Mouse (Mus musculus): ENCODE data around the gene Ppara. TPM values are rescaled to one million over a fixed set of nuclear protein-coding genes. Genes with fewer than 3 reads are reported as not detected.

Ppara gene
- polyA plus RNA-seq, 1 experiment from 2014 or later: 1.5 TPM

- H3K27me3 ChIP-seq (replicated peaks): 0 out of 2 replicates have a peak, but pooled peaks cover 4% of the 10 kb centered on the region
- ATAC-seq (ENCODE audit: low FRiP score): no peak
- H3K4me3 ChIP-seq (replicated peaks): no peak overlapping the region
- no peak overlapping the region for H3K27ac ChIP-seq (replicated peaks)
- H3K9me3 ChIP-seq (replicated peaks): no peaks in the 10 kb centered on the region
- H3K9ac ChIP-seq (replicated peaks): no peak overlapping the region
- 89% methylated on average over 3 of the region's 3 CpGs for WGBS
- peaks cover 7% of the 10 kb centered on the region for H3K4me1 ChIP-seq
- H3K36me3 ChIP-seq: no peaks in the 10 kb centered on the region
- no peak overlapping the region for H3K4me2 ChIP-seq
Observed at GRCm38 (mm10) chr15:85715059-85715458, 19.7 kb upstream of the Ppara start.

GRCm38 (mm10) chr15:85716045-85716444 is 18.7 kb upstream of the Ppara start:
- ATAC-seq (ENCODE audit: low FRiP score): 0 out of 2 replicates have a peak, but pooled peaks have one; percentile 36
- no peak overlapping the region for H3K9ac ChIP-seq (replicated peaks)
- 7% methylated on average over 7 of the region's 7 CpGs for WGBS

DNA sequence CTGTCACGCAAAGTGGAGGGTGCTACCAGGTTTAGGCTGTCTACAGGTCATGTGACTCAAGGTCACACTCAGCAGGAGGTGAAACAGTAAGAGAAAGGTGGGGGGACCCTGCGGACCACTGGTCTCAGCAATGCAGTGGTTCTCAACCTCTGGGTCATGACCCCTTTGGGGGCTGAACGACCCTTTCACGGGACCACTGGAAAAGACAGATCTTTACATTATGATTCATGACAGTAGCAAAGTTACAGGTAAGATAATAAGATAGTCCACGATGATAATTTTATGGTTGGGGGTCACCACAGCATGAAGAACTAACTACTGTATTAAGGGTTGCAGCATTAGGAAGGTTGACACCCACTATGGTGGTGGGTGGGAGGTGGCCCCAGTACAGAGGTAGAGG is 18.2 kb upstream of the Ppara start:
- Histone ChIP-seq H3K36me3 (no peaks in the 10 kb centered on the region), H3K27ac (replicated peaks) (no peak overlapping the region), H3K9me3 (replicated peaks) (no peaks in the 10 kb centered on the region), H3K27me3 (replicated peaks) (0 out of 2 replicates have a peak, but pooled peaks cover 10% of the 10 kb centered on the region), H3K4me1 (no peaks in the 10 kb centered on the region), H3K9ac (replicated peaks) (no peak overlapping the region), H3K4me3 (replicated peaks) (no peak overlapping the region), H3K4me2 (no peak overlapping the region)
- 80% methylated on average over 5 of the region's 5 CpGs for WGBS
- ATAC-seq (ENCODE audit: low FRiP score): no peak

More at GRCm38 (mm10) chr15:85716045-85716444, 18.7 kb upstream of the Ppara start:
- Histone ChIP-seq H3K27ac (replicated peaks) (no peak overlapping the region), H3K4me3 (replicated peaks) (no peak overlapping the region), H3K27me3 (replicated peaks) (0 out of 2 replicates have a peak, but pooled peaks cover 9% of the 10 kb centered on the region), H3K9me3 (replicated peaks) (no peaks in the 10 kb centered on the region), H3K4me2 (no peak overlapping the region), H3K36me3 (no peaks in the 10 kb centered on the region), H3K4me1 (no peaks in the 10 kb centered on the region)

GRCm38 (mm10) chr15:85717008-85717407 is 17.8 kb upstream of the Ppara start:
- no peak overlapping the region for H3K4me3 ChIP-seq (replicated peaks)
- ATAC-seq (ENCODE audit: low FRiP score): no peak
- no peak overlapping the region for H3K27ac ChIP-seq (replicated peaks)
- no peaks in the 10 kb centered on the region for H3K36me3 ChIP-seq
- no peak overlapping the region for H3K9ac ChIP-seq (replicated peaks)
- no peaks in the 10 kb centered on the region for H3K9me3 ChIP-seq (replicated peaks)
- H3K27me3 ChIP-seq (replicated peaks): 0 out of 2 replicates have a peak, but pooled peaks cover 10% of the 10 kb centered on the region
- WGBS: 75% methylated on average over 4 of the region's 4 CpGs
- H3K4me2 ChIP-seq: no peak overlapping the region
- H3K4me1 ChIP-seq: no peaks in the 10 kb centered on the region

- no peak overlapping the region for H3K9ac ChIP-seq (replicated peaks)
- no peaks in the 10 kb centered on the region for H3K9me3 ChIP-seq (replicated peaks)
- H3K4me1 ChIP-seq: no peaks in the 10 kb centered on the region
- 0 out of 2 replicates have a peak, but pooled peaks cover 10% of the 10 kb centered on the region for H3K27me3 ChIP-seq (replicated peaks)
- no peak for ATAC-seq (ENCODE audit: low FRiP score)
- WGBS: 86% methylated on average over 2 of the region's 2 CpGs
- H3K27ac ChIP-seq (replicated peaks): no peak overlapping the region
- no peaks in the 10 kb centered on the region for H3K36me3 ChIP-seq
- H3K4me2 ChIP-seq: no peak overlapping the region
- H3K4me3 ChIP-seq (replicated peaks): no peak overlapping the region
Observed at GRCm38 (mm10) chr15:85717800-85718199, 17.0 kb upstream of the Ppara start.

DNA sequence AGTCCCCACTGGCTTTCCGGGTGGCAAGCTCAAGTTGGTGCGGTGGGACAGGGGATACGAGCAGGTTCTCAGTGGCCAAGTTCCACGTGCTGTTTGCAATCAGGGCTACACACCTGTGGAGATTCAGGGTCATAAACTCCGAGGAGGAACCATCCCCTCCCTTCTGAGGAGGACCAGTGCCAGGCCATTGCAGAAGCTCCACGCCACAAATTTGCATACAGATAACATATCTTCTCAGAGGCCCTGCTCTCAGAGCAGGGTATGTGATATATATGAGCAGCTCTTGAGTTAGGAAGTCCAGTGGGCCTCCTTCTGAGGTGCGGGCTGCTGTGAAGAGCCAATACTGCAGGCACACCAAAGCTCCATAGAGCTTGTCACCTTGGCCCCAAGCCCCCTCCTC is 15.8 kb upstream of the Ppara start:
- peaks cover 3% of the 10 kb centered on the region; the same call in 1 of the 2 replicates for H3K4me1 ChIP-seq
- WGBS: 79% methylated on average over 7 of the region's 7 CpGs
- no peak for ATAC-seq (ENCODE audit: low FRiP score)

DNA sequence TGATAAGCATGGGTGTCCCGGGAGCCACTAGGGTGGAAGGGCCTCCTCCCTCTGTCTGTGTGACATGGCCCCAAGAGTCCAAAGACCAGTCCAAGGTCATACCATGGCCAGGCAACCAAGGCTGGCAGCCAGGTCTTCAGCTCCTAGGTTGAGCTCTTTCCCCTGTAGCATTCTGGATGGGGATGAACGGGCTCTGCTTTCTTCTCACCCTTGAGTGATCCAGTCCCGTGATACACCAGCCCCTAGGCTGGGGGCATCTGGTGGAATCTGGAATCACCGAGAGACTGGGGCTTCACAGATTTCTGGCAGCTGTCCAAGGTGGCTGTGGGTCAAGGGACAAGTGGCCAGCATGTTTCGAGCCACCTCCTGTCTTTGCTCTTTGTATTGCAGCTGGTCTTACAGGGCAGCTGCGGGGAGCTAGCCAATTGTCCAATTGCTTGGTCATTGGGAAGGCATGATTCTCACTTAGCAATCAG is 14.4 kb upstream of the Ppara start:
- Histone ChIP-seq H3K27me3 (replicated peaks) (0 out of 2 replicates have a peak, but pooled peaks cover 10% of the 10 kb centered on the region), H3K9me3 (replicated peaks) (no peaks in the 10 kb centered on the region), H3K4me3 (replicated peaks) (no peak overlapping the region), H3K9ac (replicated peaks) (no peak overlapping the region), H3K4me1 (peaks cover 3% of the 10 kb centered on the region; the same call in 1 of the 2 replicates), H3K4me2 (no peak overlapping the region), H3K36me3 (no peaks in the 10 kb centered on the region), H3K27ac (replicated peaks) (no peak overlapping the region)
- 72% methylated on average over 6 of the region's 6 CpGs for WGBS
- ATAC-seq (ENCODE audit: low FRiP score): no peak

More for the DNA sequence above, 15.8 kb upstream of the Ppara start:
- Histone ChIP-seq H3K9me3 (replicated peaks) (no peaks in the 10 kb centered on the region), H3K27me3 (replicated peaks) (0 out of 2 replicates have a peak, but pooled peaks cover 10% of the 10 kb centered on the region), H3K9ac (replicated peaks) (no peak overlapping the region), H3K36me3 (no peaks in the 10 kb centered on the region), H3K4me2 (no peak overlapping the region), H3K4me3 (replicated peaks) (no peak overlapping the region), H3K27ac (replicated peaks) (no peak overlapping the region)

DNA sequence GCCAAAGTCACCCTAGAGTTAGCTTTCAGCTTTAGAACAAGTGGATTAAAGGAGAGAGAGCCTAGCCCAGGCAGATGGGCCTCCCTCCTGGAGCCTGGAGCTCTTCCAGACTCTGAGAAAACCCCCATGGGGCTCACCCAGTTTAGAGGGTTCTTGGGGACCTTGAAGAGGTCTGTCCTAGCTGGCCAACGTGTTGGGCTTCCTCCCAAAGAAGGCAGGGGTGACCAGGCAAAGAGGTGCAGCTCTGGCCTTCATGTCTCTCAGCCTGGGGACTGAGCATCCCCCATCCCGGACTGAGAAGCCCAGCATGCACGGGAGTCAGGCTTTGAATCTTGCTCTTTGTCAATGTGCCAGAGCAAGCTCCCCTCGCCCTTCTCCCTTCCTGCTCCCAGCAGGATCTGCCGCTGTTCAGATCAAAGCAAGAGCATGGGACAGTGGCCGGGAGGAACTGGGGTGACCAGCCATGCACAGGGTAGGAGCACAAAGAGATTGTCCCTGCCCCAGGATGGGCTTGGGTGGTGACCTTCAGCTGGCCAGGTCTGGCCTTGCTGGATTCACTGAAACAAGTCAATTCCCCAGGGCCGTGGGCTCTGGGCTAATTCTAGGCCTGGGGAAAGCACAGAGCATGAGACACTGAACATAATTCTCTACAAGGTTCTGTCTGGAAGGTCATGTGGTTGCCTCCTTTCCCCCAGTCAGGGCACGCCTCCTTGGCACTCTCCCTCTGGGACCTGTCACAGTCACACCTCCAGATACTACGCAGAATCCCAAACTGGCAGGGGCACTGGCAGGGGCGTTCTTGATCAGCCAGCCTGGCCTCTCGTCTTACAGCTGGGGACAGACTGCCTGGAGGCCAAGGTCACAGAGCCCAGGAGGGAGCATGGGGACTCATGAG is 10.3 kb upstream of the Ppara start:
- 0 out of 2 replicates have a peak, but pooled peaks cover 7% of the 10 kb centered on the region for H3K27me3 ChIP-seq (replicated peaks)
- H3K9ac ChIP-seq (replicated peaks): no peak overlapping the region
- no peak for ATAC-seq (ENCODE audit: low FRiP score)
- WGBS: 50% methylated on average over 11 of the region's 11 CpGs
- H3K9me3 ChIP-seq (replicated peaks): no peaks in the 10 kb centered on the region
- peaks cover 3% of the 10 kb centered on the region; the same call in 1 of the 2 replicates for H3K4me1 ChIP-seq
- no peak overlapping the region for H3K4me3 ChIP-seq (replicated peaks)
- no peak overlapping the region for H3K27ac ChIP-seq (replicated peaks)
- no peak overlapping the region for H3K4me2 ChIP-seq
- no peaks in the 10 kb centered on the region for H3K36me3 ChIP-seq

DNA sequence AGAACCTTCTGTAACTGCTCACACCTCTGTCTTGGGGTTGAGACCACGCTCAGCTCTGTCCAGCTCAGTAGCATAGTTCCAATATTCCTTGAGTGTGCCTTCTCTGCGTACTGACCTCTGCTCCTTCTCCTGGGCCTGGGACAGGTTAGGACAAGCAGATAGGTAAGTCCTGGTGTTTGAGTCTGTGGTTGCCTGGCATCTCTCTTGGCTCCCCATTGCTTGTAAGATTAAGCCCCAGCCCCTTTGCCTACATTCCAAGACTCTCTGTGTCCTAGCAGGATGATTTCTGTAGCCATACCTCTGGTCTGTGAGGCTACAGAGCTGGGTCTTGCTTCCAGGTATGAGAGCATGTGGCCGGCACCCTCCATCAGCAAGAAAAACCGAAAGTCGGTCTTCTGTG is 6.6 kb upstream of the Ppara start:
- no peak overlapping the region for H3K27ac ChIP-seq (replicated peaks)
- 94% methylated on average over 5 of the region's 5 CpGs for WGBS
- no peak for ATAC-seq (ENCODE audit: low FRiP score)

DNA sequence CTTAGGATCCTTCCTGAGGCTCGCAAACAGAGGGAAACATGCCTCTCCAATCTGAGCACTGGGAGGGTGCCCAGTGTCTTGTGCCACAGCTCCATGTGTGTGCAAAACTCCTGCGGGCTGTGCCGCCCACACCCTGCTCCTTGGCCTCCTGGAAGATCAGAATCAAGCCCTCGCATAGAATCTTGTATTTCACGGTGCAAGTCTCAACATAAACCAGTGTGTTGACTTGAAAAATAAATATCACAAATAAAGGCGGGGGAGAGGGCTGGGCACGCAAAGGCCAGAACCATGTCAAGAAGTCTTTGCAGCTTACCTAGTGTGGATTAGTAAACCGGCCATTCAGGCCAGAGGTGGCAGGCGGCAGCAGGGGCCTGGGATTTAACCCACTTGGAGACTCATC is 5.5 kb upstream of the Ppara start:
- no peak for ATAC-seq (ENCODE audit: low FRiP score)
- no peaks in the 10 kb centered on the region for H3K9me3 ChIP-seq (replicated peaks)
- no peaks in the 10 kb centered on the region for H3K36me3 ChIP-seq
- H3K4me1 ChIP-seq: no peaks in the 10 kb centered on the region; the same call in 1 of the 2 replicates
- H3K27me3 ChIP-seq (replicated peaks): peaks cover 29% of the 10 kb centered on the region
- no peak overlapping the region for H3K4me2 ChIP-seq
- no peak overlapping the region for H3K4me3 ChIP-seq (replicated peaks)
- 89% methylated on average over 9 of the region's 9 CpGs for WGBS
- H3K9ac ChIP-seq (replicated peaks): no peak overlapping the region
- no peak overlapping the region for H3K27ac ChIP-seq (replicated peaks)

More for the DNA sequence above, 6.6 kb upstream of the Ppara start:
- no peak overlapping the region for H3K4me3 ChIP-seq (replicated peaks)
- peaks cover 18% of the 10 kb centered on the region for H3K27me3 ChIP-seq (replicated peaks)
- peaks cover 3% of the 10 kb centered on the region; the same call in 1 of the 2 replicates for H3K4me1 ChIP-seq
- no peak overlapping the region for H3K9ac ChIP-seq (replicated peaks)
- no peak overlapping the region for H3K4me2 ChIP-seq
- no peaks in the 10 kb centered on the region for H3K9me3 ChIP-seq (replicated peaks)
- H3K36me3 ChIP-seq: no peaks in the 10 kb centered on the region

GRCm38 (mm10) chr15:85730027-85730426 is 4.8 kb upstream of the Ppara start:
- ATAC-seq (ENCODE audit: low FRiP score): no peak
- Histone ChIP-seq H3K27ac (replicated peaks) (no peak overlapping the region), H3K36me3 (no peaks in the 10 kb centered on the region), H3K4me2 (no peak overlapping the region), H3K9ac (replicated peaks) (no peak overlapping the region), H3K27me3 (replicated peaks) (peaks cover 36% of the 10 kb centered on the region), H3K4me1 (peaks cover 7% of the 10 kb centered on the region), H3K4me3 (replicated peaks) (no peak overlapping the region), H3K9me3 (replicated peaks) (no peaks in the 10 kb centered on the region)
- WGBS: 52% methylated on average over 2 of the region's 2 CpGs
